Comparison of ENCODE assay signal across 8 mouse cellular contexts in the genomic region with DNA sequence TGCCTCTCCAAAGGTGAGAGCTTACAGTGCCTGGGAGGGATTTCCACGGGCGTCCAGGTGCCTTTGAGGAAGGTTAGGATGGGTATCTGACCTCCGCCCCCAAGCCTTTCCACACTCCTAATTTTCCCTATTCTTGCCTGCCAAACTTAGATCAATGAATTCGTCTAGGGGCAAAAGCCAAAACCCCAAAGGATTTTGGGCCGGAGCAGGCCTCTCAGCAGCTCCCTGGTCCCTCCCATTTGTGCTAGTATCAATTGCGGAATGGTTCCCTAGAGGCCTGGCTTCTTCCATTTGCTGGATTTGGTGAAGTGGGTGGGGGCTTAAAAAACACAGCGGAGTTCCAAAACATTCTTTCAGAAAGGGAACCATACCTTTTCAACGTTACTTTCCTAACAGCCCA.
DNase-seq lines count a peak whose midpoint lies in the region; ATAC-seq and TF ChIP-seq lines count a peak whose summit lies in the region.

No protein-coding gene starts in this region.

- no peaks in the 10 kb centered on the region for H3K27me3 ChIP-seq in heart, embryonic 11.5 days (ENCODE audit: control insufficient read depth, insufficient read depth, low read length)
- H3K27me3 ChIP-seq in forebrain, postnatal 0 days (ENCODE audit: insufficient read depth, low read length): no peaks in the 10 kb centered on the region
- H3K27me3 ChIP-seq in liver, embryonic 12.5 days (replicated peaks): peaks cover 28% of the 10 kb centered on the region

- WGBS in heart, embryonic 11.5 days (ENCODE audit: insufficient replicate concordance): 7% methylated on average over 8 of the region's 8 CpGs
- 13% methylated on average over 8 of the region's 8 CpGs for WGBS in forebrain, postnatal 0 days
- WGBS in liver, embryonic 12.5 days (ENCODE audit: insufficient replicate concordance): 11% methylated on average over 8 of the region's 8 CpGs

- no peak overlapping the region for H3K27ac ChIP-seq in heart, embryonic 11.5 days (ENCODE audit: low read depth, low read length)
- no peak overlapping the region for H3K27ac ChIP-seq in ES-E14 (ENCODE audit: insufficient read depth, low read depth, low read length, poor library complexity, severe bottlenecking)
- H3K27ac ChIP-seq in forebrain, postnatal 0 days (ENCODE audit: low read depth, low read length): no peak overlapping the region; the same call in 1 of the 2 replicates
- no peak overlapping the region for H3K27ac ChIP-seq in liver, embryonic 12.5 days

- H3K4me3 ChIP-seq in heart, embryonic 11.5 days (ENCODE audit: low read depth, low read length): peak overlapping the region; percentile 72
- H3K4me3 ChIP-seq in ES-E14 (ENCODE audit: insufficient read depth in 1 of 2, low read depth in 1 of 2, low read length in 2 of 2, poor library complexity in 1 of 2, severe bottlenecking in 1 of 2): peak overlapping the region; percentile 66 to 75; a peak in 3 of 4 replicates
- peak overlapping the region; percentile 75 for H3K4me3 ChIP-seq in forebrain, postnatal 0 days (ENCODE audit: low read depth, low read length)
- peak overlapping the region; percentile 55 for H3K4me3 ChIP-seq in liver, embryonic 12.5 days

- H3K4me2 ChIP-seq in heart, embryonic 11.5 days: peak overlapping the region; percentile 98
- H3K4me2 ChIP-seq in forebrain, postnatal 0 days (ENCODE audit: low read depth): peak overlapping the region; percentile 98
- H3K4me2 ChIP-seq in liver, embryonic 12.5 days: peak overlapping the region; percentile 75

- no peaks in the 10 kb centered on the region for H3K36me3 ChIP-seq in heart, embryonic 11.5 days (ENCODE audit: control insufficient read depth, insufficient read depth, low read length)
- H3K36me3 ChIP-seq in ES-E14 (ENCODE audit: control insufficient read depth, insufficient read depth, low read length, poor library complexity, severe bottlenecking): no peaks in the 10 kb centered on the region
- no peaks in the 10 kb centered on the region for H3K36me3 ChIP-seq in forebrain, postnatal 0 days (ENCODE audit: insufficient read depth)
- no peaks in the 10 kb centered on the region for H3K36me3 ChIP-seq in liver, embryonic 12.5 days

- H3K4me1 ChIP-seq in heart, embryonic 11.5 days (ENCODE audit: control insufficient read depth, insufficient read depth, low read length): peaks cover 5% of the 10 kb centered on the region; the same call in 1 of the 2 replicates
- H3K4me1 ChIP-seq in ES-E14 (ENCODE audit: control insufficient read depth in 2 of 2, insufficient read depth in 2 of 2, low read length in 2 of 2, poor library complexity in 1 of 2): no peaks in the 10 kb centered on the region
- H3K4me1 ChIP-seq in forebrain, postnatal 0 days (ENCODE audit: insufficient read depth): no peaks in the 10 kb centered on the region
- H3K4me1 ChIP-seq in liver, embryonic 12.5 days: 0 out of 2 replicates have a peak, but pooled peaks cover 6% of the 10 kb centered on the region

- no peaks in the 10 kb centered on the region for H3K9me3 ChIP-seq in heart, embryonic 11.5 days (replicated peaks; ENCODE audit: control insufficient read depth, low read length)
- no peaks in the 10 kb centered on the region for H3K9me3 ChIP-seq in ES-E14 (ENCODE audit: control insufficient read depth, insufficient read depth, low read depth, low read length)
- no peaks in the 10 kb centered on the region for H3K9me3 ChIP-seq in forebrain, postnatal 0 days (ENCODE audit: low read length)
- H3K9me3 ChIP-seq in liver, embryonic 12.5 days (replicated peaks): no peaks in the 10 kb centered on the region

- no peak for TF ChIP-seq CTCF in forebrain, postnatal 0 days (IDR thresholded peaks at IDR 0.05; ENCODE audit: low read depth)

- DNase-seq in heart, postnatal 4 days: no peak
- DNase-seq in ES-E14 (ENCODE audit: low read depth, low spot score): peak; percentile 22
- DNase-seq in forebrain, postnatal 0 days: peak; percentile 24
- DNase-seq in thymus, postnatal 14 days: no peak
- no peak for DNase-seq in Muller cell, postnatal 12 days (ENCODE audit: inconsistent ontology term)
- no peak for DNase-seq in yolk sac, embryonic 10.5 days (ENCODE audit: low spot score)

- no peak for ATAC-seq in heart, embryonic 11.5 days (replicated peaks; ENCODE audit: insufficient number of reproducible peaks, low FRiP score, low TSS enrichment)
- ATAC-seq in forebrain, postnatal 0 days: 0 out of 2 replicates have a peak, but pooled peaks have one; percentile 38
- no peak for ATAC-seq in liver, embryonic 12.5 days

- in situ Hi-C loops in ES-E14 (cut with MboI; ENCODE audit: low sequenced_read_pairs in 2 of 2, unreplicated experiment in 2 of 2): no loop called here

- peak overlapping the region; percentile 70; the same call in 1 of the 2 replicates for H3K9ac ChIP-seq in heart, embryonic 11.5 days (ENCODE audit: low read depth, low read length)
- no peak overlapping the region for H3K9ac ChIP-seq in ES-E14 (ENCODE audit: insufficient read depth, low read depth, low read length, poor library complexity, severe bottlenecking)
- H3K9ac ChIP-seq in forebrain, postnatal 0 days: peak overlapping the region; percentile 66
- no peak overlapping the region for H3K9ac ChIP-seq in liver, embryonic 12.5 days

TF ChIP-seq in ES-E14, 5 proteins besides CTCF, POLR2A, EP300 and RAD21:
- no peak for TF ChIP-seq HCFC1 (IDR thresholded peaks at IDR 0.05; ENCODE audit: borderline replicate concordance, insufficient read depth, low read length)
- no peak for TF ChIP-seq MAFK (IDR thresholded peaks at IDR 0.05; ENCODE audit: insufficient read depth, low read depth, low read length)
TF ChIP-seq in ES-E14: peak in this region for 0.

Comparison
In these comparisons a context has a peak if more than half of its experiments do, and no peak if none do; other contexts are left out.
1. H3K9ac ChIP-seq: peak in heart, embryonic 11.5 days (single experiment) and forebrain, postnatal 0 days (single experiment); none in ES-E14 (single experiment) and liver, embryonic 12.5 days (single experiment).
2. DNase-seq: peak in ES-E14 (single experiment) and forebrain, postnatal 0 days (single experiment); none in heart, postnatal 4 days (single experiment), thymus, postnatal 14 days (single experiment), Muller cell, postnatal 12 days (single experiment) and yolk sac, embryonic 10.5 days (single experiment).
3. Peak in every context shown above with its lines, with median percentiles within 50 percentile points of each other: H3K4me2 ChIP-seq and H3K4me3 ChIP-seq.